Mouse (Mus musculus): ENCODE results near the gene Adcy10.
A peak's percentile ranks its signal among the peaks of the same experiment; 100 is the strongest.

The Adcy10 gene

DNA sequence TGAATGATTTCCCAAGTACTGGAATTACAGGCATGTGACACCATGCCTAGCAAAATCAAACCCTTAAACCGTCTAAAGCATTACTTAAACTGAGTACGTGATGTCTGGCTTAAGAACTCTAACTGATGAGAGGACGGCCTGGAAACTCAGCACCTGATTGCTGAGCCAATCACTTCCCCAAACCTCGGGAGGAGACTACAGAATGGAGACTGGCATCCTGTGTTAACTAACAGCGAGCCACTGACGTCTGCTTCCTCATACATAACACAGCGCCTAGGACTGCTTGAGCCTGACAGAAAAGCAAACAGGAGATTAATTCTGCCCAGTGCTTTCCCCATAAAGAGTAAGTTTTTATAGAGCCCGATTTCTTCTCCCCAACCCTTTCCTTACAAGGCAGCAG lies 119.2 kb downstream of the Adcy10 start:
- DNase-seq (ENCODE audit: low read depth, low spot score) = no peak

DNA sequence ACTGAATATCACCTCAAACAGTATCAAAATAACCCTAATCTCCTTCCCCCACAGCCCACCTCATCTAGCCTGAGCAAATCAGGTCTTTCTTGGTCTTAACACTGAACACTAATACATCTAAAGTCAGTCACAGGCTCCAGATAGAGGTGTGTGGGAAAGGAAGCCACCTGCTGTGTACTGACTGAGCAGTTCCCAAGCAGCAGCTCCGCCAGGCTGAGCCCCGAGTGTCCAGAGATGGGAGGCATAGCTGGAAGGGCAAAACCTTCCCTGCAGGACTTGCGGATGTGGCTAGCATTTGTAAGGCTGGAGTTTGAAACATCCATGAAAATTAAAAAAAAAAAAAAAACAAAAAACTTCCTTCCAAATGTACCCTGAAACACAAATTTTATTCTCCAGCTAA lies 120.1 kb downstream of the Adcy10 start:
- no peak for DNase-seq (ENCODE audit: low read depth, low spot score)

GRCm38 (mm10) chr1:165605774-165606173 lies 120.8 kb downstream of the Adcy10 start:
- no peak for DNase-seq (ENCODE audit: low read depth, low spot score)

DNA sequence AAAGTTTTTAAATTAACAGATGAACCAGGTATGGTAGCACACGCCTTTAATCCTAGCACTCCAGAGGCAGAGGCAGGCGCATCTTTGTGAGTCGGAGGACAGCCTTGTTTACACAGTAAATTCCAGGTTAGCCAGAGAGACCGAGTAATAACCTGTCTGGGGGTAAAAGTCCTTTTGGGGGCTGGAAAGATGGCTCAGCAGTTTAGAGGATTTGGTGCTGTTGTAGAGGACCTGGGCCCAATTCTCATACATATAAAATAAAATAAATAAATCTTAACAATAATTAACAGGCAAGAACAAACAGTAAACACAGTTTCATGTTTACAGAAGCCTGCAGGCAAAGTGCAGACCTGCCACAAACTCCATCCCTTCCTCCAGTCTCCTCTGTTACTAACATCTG lies 123.9 kb downstream of the Adcy10 start:
- no peak for DNase-seq (ENCODE audit: low read depth, low spot score)

DNA sequence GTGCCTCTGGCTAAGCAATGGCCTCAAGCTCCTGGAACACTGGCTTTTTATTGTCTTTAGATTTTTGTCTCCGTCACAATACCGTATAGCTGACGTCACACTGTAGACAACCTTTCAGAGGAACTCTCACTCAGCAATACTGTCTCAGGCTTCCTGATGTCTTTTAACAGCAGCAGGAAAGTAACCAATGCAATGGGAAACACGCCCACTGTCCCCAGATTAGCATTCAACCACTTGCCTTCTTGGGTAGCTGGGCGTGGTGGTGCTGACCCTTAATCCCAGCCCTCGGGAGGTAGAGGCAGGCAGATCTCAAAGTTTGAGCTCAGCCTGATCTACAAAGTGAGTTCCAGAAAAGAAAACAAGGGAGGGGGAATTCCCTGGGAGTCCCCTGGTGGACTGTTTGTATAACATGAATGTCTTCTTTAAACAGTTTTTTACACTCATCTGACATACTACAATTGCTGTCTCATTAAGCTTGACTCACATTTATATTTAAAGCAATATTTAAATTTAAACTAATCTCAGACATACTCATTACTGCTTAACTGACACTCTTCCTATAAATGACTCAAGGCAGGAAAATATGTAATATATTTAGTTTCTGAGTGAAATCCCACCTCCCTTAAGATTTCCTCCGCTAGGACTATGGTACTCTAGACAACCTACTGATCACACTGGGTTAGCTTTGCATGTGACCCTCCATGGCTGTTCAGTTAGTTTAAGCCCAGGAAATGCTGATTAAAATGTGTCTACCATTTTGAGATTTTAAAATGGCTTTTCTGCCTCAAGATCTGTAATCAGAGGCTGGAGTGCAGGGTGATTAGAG lies 124.7 kb downstream of the Adcy10 start:
- DNase-seq (ENCODE audit: low read depth, low spot score) = no peak

GRCm38 (mm10) chr1:165610321-165610999 lies 125.5 kb downstream of the Adcy10 start:
- DNase-seq (ENCODE audit: low read depth, low spot score) = no peak

GRCm38 (mm10) chr1:165612714-165613113 lies 127.7 kb downstream of the Adcy10 start:
- DNase-seq (ENCODE audit: low read depth, low spot score) = no peak

GRCm38 (mm10) chr1:165613926-165614325 lies 128.9 kb downstream of the Adcy10 start:
- no peak for DNase-seq (ENCODE audit: low read depth, low spot score)

GRCm38 (mm10) chr1:165614793-165615192 lies 129.8 kb downstream of the Adcy10 start:
- no peak for DNase-seq (ENCODE audit: low read depth, low spot score)

- no peak for DNase-seq (ENCODE audit: low read depth, low spot score)
Measured at GRCm38 (mm10) chr1:165616652-165617051, 131.7 kb downstream of the Adcy10 start.

DNA sequence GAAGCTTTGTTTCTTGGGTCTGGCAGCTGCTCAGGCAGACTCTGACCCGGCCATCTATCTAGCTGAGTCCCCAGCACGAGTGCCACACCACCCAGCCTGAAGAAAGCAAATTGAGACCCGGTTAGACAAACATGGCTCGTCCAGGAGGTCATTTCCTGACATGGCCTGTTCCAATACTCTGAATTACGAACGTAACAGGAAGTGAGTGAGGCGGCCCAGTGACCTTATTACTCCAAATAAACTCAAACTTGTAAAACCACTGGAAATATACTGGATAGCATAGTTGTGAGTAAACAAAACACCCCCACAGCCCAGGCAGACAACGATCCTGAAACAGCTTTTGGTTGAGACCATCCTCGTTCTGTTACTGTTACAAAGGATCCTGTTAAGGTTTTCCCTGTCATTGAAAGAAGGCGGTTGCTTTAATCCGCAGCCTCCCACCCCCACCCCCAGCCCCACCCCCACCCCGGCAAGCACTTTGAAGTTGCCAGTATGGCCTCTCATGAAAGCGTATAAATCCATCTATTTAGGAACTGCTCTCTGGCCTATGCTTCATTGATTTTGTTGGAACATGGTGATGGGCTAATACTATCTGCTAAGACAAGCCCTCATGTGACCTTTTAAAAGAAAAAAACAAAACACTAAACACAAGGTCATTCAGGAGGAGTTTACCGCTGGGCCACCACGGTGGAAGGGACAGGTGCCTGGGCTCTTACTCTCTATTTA lies 132.3 kb downstream of the Adcy10 start:
- peak; percentile 19 for DNase-seq (ENCODE audit: low read depth, low spot score)

DNA sequence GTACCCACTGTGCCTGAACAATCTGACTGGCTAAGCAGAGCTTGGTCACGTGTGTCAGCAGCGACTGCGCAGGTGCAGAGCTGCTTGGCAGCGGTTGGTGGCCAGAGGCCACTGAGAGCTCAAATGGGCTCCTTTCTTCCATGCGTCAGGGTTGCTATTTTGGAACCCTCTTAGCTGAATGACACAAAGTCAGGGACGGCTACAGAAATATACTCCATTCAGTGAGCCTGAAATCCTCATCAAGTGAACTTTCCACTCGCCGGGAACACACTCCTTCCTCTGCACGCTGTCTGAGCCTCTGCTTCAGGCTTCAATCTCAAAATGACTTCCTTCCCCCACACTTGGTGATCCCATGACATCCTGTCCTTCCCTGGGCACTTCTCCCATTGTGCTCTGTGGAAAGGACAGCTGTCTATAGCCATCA lies 133.2 kb downstream of the Adcy10 start:
- DNase-seq (ENCODE audit: low read depth, low spot score) = no peak

DNA sequence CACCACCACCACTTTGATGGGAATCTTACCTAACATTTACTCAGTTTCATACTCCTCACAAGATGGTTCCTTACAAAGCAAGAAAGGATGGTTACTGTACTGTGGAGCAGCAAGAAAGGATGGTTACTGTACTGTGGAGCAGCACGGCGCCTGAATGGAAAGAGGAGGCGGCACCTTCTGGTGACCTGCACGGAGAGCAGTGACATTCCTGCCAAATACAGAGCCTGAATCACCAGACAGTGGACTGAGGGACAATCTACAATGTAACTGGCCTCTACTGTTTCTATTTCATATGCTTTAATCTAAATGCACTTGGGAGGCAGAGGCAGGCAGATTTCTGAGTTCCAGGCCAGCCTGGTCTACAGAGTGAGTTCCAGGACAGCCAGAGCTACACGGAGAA lies 140.1 kb downstream of the Adcy10 start:
- no peak for DNase-seq (ENCODE audit: low read depth, low spot score)

DNA sequence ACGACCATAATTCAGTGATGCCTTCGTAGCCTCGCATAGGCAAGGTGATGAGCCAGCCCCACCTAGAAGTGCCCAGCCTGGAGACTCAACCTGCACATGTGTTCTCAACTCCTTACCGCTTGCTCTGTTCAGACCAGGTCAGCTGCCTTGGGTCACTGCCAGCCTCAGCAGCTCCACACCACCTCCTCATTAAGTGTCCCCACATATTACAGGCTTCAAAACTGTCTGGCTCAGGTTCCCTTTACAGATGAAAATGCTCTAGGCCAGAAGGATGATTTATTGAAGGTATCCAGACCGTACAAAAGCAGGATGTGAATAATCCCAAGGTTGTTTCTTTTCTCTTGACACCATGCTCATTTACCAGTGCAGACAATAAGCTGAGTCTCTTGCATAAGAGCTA lies 140.9 kb downstream of the Adcy10 start:
- no peak for DNase-seq (ENCODE audit: low read depth, low spot score)
